Mouse (Mus musculus): ENCODE data around the gene Znrf3.

Gene Znrf3

GRCm38 (mm10) chr11:5437646-5438045, 7.0 kb downstream of the Znrf3 start:
- DNase-seq, result no peak

GRCm38 (mm10) chr11:5436988-5437387, 7.7 kb downstream of the Znrf3 start:
- no peak for DNase-seq

DNA sequence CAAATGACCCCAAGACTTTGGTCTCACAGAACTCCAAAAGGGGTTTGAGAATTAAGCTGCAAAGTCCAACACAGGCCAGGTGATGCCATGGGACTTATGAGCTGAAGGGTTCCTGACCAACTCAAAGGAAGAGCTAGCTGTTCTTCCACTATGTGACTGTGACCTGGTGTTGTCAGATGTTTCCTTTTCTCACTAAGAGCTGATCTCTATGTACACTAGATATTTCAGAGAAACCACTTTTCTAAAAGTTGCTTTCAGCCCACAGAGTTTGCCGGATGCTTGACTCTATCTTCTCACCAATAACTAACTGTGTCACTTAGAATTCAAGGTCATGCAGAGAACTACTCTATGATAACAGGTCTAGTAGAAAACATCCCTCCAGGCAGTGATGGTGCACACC, 9.2 kb downstream of the Znrf3 start:
- DNase-seq, result no peak

- DNase-seq, result no peak
Measured at GRCm38 (mm10) chr11:5432330-5432729, 12.3 kb downstream of the Znrf3 start.

DNA sequence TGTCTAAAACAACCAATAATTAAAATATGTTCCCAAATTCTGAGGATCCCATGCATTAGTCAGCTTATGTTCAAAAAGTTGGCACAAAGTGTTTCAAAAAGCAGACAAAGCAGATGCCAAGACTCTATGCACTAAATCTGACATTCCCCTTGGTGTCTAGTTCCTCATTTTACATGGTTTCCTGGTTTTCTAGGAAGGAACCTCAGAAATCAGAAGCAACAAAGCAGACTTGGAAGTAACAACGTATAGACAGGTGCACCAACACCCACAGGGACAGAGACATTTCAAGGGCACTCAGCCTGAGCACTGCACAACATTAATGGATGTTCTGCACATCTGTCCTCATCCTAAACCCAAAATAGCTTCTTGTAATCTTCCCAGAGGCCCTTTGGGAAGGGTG, 13.8 kb downstream of the Znrf3 start:
- no peak for DNase-seq

DNA sequence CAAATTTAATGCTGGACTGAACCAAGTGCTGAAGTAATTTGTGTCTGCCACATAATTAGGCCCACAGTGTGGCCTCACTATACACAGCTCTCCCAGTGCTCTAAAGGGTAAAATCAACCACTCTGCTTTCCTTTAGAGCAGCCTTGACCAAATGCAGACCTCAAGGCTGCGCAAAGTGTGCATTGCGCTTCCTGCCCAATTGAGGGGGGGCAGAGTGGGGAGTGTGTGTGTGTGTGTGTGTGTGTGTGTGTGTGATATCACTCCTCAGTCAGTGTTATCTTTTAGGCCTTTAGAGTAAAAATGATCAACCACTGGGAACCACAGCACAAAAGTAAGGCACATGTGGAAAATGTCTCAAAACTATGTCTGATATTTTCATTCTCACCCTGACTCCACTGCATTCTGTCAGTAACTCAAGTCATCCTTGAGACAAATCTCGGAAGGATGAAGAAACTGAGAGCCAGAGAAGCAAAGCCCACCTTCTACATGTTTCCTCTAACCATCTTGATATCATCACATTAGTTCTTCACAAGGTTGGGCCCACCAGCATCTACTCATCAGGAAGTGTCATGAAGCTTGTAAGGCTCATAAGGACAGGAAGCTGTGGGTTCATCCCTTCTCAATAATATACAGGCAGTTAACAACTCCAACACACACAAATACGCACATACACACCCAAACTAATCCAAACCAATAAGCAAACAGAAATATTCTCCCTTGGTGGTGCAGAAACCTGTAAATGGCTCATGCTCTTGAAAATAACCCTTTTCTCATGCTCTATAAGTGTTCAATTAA, 15.1 kb downstream of the Znrf3 start:
- no peak for DNase-seq

DNA sequence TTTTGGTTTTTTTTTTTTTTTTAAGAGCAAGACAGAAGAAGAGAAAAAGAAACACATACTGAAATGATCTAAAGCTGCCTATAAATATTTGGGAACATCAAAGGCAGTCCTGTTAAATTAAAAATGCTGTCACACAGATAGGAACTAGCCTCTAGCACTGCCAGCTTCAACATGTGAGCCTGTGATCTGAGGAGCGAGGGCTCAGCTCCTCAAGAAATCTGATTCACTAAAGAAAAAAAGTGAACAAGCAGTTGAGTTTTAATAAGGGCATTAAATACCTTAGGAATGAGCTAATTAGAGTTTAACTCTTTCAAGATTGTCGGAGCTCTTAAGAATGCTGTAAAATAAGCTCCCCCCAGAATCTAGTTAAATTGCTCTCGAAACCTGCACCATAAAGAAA, 17.4 kb downstream of the Znrf3 start:
- DNase-seq, result no peak

DNA sequence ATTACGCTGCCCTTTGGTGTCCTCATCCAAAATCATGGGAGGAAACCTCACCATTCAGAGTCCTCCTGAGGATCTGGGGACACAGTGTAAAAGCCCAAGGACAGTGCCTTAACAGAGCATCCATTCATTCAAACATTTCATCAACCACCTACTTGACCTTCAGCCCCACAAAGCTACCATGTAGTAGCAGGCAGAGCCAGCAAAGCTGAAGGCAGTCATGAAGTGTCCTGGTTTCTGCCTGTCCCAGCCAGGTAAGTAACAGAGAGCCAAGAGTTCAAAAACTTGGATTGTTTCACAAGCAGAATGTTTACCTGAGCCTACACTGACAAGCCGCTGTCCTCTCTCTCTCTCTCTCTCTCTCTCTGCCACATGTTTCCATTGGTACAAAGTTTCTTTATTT, 18.3 kb downstream of the Znrf3 start:
- peak in 1 of 2 experiments; percentile 28 for DNase-seq

DNA sequence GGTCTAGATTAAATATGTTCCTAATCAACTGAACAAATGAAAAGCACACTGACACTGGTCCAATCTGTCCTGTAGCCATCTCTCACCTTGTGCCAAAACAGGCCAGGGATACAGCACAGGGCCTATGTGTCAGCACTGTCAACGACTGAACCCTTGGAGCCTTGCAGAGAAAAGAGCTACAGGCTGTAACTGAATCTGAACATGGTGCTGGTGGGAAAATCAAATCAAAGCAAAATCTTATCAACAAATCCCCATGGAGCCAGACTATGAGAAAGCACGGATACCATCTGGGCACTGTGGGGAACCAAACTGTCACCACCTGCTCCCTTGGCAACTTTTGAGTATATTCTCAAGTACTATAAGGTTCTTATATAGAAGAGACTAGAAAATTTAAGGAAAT, 19.5 kb downstream of the Znrf3 start:
- no peak for DNase-seq

DNA sequence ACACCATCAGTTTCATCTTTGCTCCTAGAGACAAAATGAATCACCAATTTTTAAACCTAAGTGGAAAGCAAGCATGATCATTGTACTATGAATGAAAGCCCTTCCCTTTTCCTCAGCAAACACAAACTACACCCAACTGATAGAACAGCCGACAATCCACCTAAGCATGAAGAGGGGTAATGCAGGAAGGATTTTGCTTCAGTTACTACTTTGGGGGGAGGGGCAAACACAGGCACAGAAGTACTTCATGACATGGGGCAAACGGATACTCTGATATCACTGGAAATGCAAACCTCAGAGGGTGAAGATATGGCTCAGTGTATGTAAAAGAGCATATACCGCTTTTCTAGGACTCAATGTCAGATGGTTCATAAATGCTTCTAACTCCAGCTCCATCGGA, 20.5 kb downstream of the Znrf3 start:
- no peak for DNase-seq

- DNase-seq, result no peak
Measured at GRCm38 (mm10) chr11:5423000-5423399, 21.6 kb downstream of the Znrf3 start.

DNA sequence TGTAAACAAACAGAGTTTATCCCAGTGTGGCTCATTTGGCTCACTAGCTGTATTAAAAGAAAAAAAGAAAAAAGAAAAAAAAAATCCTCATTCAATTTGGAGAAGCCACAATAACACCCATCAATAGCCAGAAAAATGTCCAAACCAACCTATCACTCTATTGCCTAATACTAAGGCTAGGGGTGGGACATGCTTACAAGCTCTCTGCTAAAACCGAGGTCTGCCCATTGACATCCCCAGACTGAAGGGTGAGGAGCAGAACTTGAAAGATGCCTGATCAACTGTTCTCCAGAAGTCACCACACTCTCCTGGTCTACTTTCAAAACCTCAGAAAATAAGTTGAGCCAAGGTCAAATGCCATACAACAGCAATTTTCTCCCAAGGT, 22.4 kb downstream of the Znrf3 start:
- DNase-seq, result no peak

- DNase-seq, result peak; percentile 65 to 87
Measured at GRCm38 (mm10) chr11:5421506-5422251, 23.0 kb downstream of the Znrf3 start.

GRCm38 (mm10) chr11:5415617-5416338, 28.9 kb downstream of the Znrf3 start:
- peak; percentile 44 to 46 for DNase-seq

GRCm38 (mm10) chr11:5414856-5415616, 29.6 kb downstream of the Znrf3 start:
- DNase-seq, result no peak

GRCm38 (mm10) chr11:5412644-5413190, 31.9 kb downstream of the Znrf3 start:
- DNase-seq, result peak in 1 of 2 experiments; percentile 39

- DNase-seq, result peak; percentile 45 to 46
Measured at GRCm38 (mm10) chr11:5411577-5411976, 33.1 kb downstream of the Znrf3 start.

- DNase-seq, result no peak
Measured at GRCm38 (mm10) chr11:5404180-5404579, 40.5 kb downstream of the Znrf3 start.

- DNase-seq, result peak; percentile 39 to 79
Measured at GRCm38 (mm10) chr11:5402127-5402733, 42.4 kb downstream of the Znrf3 start.

- DNase-seq, result no peak
Measured at GRCm38 (mm10) chr11:5398301-5399053, 46.2 kb downstream of the Znrf3 start.

Measured in kidney, postnatal 36 days (tissue).